Mouse (Mus musculus) heart, embryonic 12.5 days (tissue): ENCODE results near the gene Mid1. TPM values are rescaled to one million over a fixed set of nuclear protein-coding genes. Genes with fewer than 3 reads are reported as not detected.

Experiments used
- ATAC-seq: fragments of 200-750 bp; cut with Nextera tagmentation; 2 replicates; pipeline ENCODE4 v1.8.0; 2017; ENCODE audit warnings: moderate TSS enrichment, moderate library complexity; ENCODE audit not compliant: insufficient number of reproducible peaks, low FRiP score
- H3K27ac ChIP-seq: fragments of 300-500 bp; sonication (generic); 2 replicates; pipeline ENCODE4 v1.5.1; 2016; ENCODE audit warnings: mild to moderate bottlenecking, moderate library complexity; ENCODE audit not compliant: poor library complexity, severe bottlenecking
- H3K27me3 ChIP-seq: fragments of 300-500 bp; sonication (generic); replicated peaks from 2 replicates; pipeline ENCODE4 v1.6.1; 2016; ENCODE audit warnings: mild to moderate bottlenecking, moderate library complexity
- H3K36me3 ChIP-seq: fragments of 300-500 bp; sonication (generic); 2 replicates; pipeline ENCODE4 v1.6.1; 2016; ENCODE audit warnings: mild to moderate bottlenecking, moderate library complexity
- H3K4me1 ChIP-seq: fragments of 300-500 bp; sonication (generic); replicated peaks from 2 replicates; pipeline ENCODE4 v1.6.1; 2016; ENCODE audit warnings: mild to moderate bottlenecking
- H3K4me2 ChIP-seq: fragments of 300-500 bp; sonication (generic); 2 replicates; pipeline ENCODE4 v1.6.1; 2016; ENCODE audit warnings: mild to moderate bottlenecking, moderate library complexity
- H3K4me3 ChIP-seq: fragments of 300-500 bp; sonication (generic); 2 replicates; pipeline ENCODE4 v1.5.1; 2016; ENCODE audit warnings: mild to moderate bottlenecking
- H3K9ac ChIP-seq: fragments of 300-500 bp; sonication (generic); 2 replicates; pipeline ENCODE4 v1.6.1; 2016; ENCODE audit warnings: mild to moderate bottlenecking, moderate library complexity
- H3K9me3 ChIP-seq: fragments of 300-500 bp; sonication (generic); replicated peaks from 2 replicates; pipeline ENCODE4 v1.6.1; 2016; ENCODE audit warnings: mild to moderate bottlenecking, moderate library complexity
- WGBS: fragments of 180-500 bp; shearing (Covaris S2); methylation state at CpG from one replicate; pipeline ENCODE4 v1.1.7; 2016; 5-methylcytosine and 5-hydroxymethylcytosine counted together
- polyA plus RNA-seq: library from polyadenylated mRNA; unstranded; fragments of >200 nt; fragmentation: Nextera tagmentation; extraction: Ambion mirVana; gene quantifications from 2 replicates; pipeline ENCODE4 v1.2.1, GENCODE M21; 2016

The Mid1 gene
- 7.7 TPM in 2 replicates for polyA plus RNA-seq

- no peaks in the 10 kb centered on the region for H3K9me3 ChIP-seq
- no peaks in the 10 kb centered on the region; the same call in 1 of the 2 replicates for H3K4me1 ChIP-seq
- H3K27ac ChIP-seq = no peak within 1 kb of the TSS
- ATAC-seq = 0 out of 2 replicates have a peak, but pooled peaks have one; percentile 45
- H3K4me2 ChIP-seq = peak within 1 kb of the TSS; percentile 60
- 16% methylated on average over 10 of the region's 10 CpGs for WGBS
- no peaks in the 10 kb centered on the region for H3K36me3 ChIP-seq
- H3K9ac ChIP-seq = no peak within 1 kb of the TSS; the same call in 1 of the 2 replicates
- H3K4me3 ChIP-seq = peak within 1 kb of the TSS; percentile 52
- H3K27me3 ChIP-seq = no peaks in the 10 kb centered on the region
Measured at GRCm38 (mm10) chrX:169685131-169685530, at the start of gene Mid1. Gene Mid1, plus strand, starts transcription at chrX:169685199.

GRCm38 (mm10) chrX:169673056-169673455, 11.9 kb upstream of the Mid1 start:
- H3K9me3 ChIP-seq = no peaks in the 10 kb centered on the region
- H3K27me3 ChIP-seq = no peaks in the 10 kb centered on the region
- H3K4me2 ChIP-seq = no peak overlapping the region
- no peak overlapping the region for H3K4me3 ChIP-seq
- H3K36me3 ChIP-seq = no peaks in the 10 kb centered on the region
- no peak overlapping the region for H3K27ac ChIP-seq
- ATAC-seq = no peak
- H3K4me1 ChIP-seq = no peaks in the 10 kb centered on the region
- no peak overlapping the region for H3K9ac ChIP-seq

DNA sequence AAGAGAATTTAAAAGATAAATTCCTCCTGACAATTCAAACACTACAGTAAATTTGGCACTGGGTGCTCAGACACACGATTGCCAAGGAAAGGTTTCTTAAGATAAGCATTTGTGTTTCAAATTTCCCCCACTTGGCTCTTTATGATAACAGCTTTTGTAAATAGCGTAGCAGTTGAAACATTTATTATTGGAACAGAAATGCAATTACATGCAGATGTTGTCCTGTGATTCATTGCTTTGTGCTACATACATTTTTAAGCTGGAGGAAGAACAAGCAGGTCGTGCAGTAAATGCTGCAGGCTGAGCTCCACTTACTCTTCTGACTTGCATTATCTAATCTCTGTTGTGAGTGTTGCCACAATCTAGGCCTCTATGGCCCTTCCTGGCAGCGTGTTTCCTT, 8.7 kb upstream of the Mid1 start:
- H3K4me1 ChIP-seq = no peaks in the 10 kb centered on the region
- ATAC-seq = no peak
- WGBS = 26% methylated on average over 4 of the region's 4 CpGs

DNA sequence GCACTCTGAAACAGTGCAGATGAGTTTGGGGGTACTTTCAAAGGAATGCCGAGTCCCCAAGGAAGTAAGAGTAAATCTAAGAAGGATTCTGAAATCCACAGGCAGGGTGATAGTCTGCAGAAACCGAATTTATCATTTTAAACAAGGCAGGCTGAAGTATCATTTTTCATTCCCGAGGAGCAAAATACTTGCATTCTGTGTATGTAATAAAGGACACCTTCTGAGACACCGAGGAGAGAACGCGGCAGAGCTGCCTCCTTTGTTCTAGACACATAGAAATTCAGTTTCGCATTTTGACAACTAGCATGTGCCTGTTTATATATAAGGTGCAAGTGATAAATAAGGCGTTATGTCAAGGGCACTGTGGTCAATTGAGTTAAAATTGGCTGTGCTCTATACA, 732 bp downstream of the Mid1 start:
- H3K4me3 ChIP-seq = peak overlapping the region; percentile 52
- peak overlapping the region; percentile 60 for H3K4me2 ChIP-seq
- 40% methylated on average over 8 of the region's 8 CpGs for WGBS
- no peaks in the 10 kb centered on the region for H3K9me3 ChIP-seq
- no peaks in the 10 kb centered on the region for H3K36me3 ChIP-seq
- ATAC-seq = no peak
- no peaks in the 10 kb centered on the region for H3K27me3 ChIP-seq
- H3K4me1 ChIP-seq = no peaks in the 10 kb centered on the region; the same call in 1 of the 2 replicates
- H3K27ac ChIP-seq = no peak overlapping the region
- H3K9ac ChIP-seq = no peak overlapping the region

More for the DNA sequence above, 8.7 kb upstream of the Mid1 start:
- Histone ChIP-seq H3K4me2 (no peak overlapping the region), H3K4me3 (no peak overlapping the region), H3K27ac (no peak overlapping the region), H3K9ac (no peak overlapping the region), H3K36me3 (no peaks in the 10 kb centered on the region), H3K27me3 (no peaks in the 10 kb centered on the region), H3K9me3 (no peaks in the 10 kb centered on the region)

GRCm38 (mm10) chrX:169691217-169691616, 6.2 kb downstream of the Mid1 start:
- H3K4me2 ChIP-seq = no peak overlapping the region
- WGBS = 68% methylated on average over 2 of the region's 2 CpGs
- no peak for ATAC-seq
- no peaks in the 10 kb centered on the region for H3K27me3 ChIP-seq
- no peak overlapping the region for H3K9ac ChIP-seq
- no peaks in the 10 kb centered on the region; the same call in 1 of the 2 replicates for H3K4me1 ChIP-seq
- H3K9me3 ChIP-seq = no peaks in the 10 kb centered on the region
- no peaks in the 10 kb centered on the region for H3K36me3 ChIP-seq
- no peak overlapping the region for H3K4me3 ChIP-seq
- no peak overlapping the region for H3K27ac ChIP-seq

DNA sequence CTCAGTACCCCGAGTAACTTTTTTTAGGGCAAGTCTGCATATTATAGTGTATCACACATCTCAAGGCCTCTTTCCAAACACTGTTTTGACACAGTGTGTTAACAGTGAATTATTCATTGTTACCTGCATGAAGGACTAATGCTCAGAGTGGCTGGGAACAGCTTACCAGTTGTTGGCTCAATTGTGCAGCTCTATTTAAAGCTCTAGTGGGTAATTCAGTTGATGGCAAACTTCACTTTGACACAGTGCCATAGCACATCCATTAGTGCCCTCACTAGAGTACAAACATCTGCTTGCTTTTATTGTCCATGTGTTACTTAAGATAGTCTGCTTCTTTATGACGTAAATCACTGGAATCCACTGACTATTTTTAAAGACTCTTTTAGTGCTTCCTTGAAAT, 6.7 kb downstream of the Mid1 start:
- no peak overlapping the region for H3K4me2 ChIP-seq
- H3K27me3 ChIP-seq = no peaks in the 10 kb centered on the region
- H3K36me3 ChIP-seq = no peaks in the 10 kb centered on the region
- H3K9ac ChIP-seq = no peak overlapping the region
- 48% methylated on average over 2 of the region's 2 CpGs for WGBS
- no peak for ATAC-seq
- no peaks in the 10 kb centered on the region; the same call in 1 of the 2 replicates for H3K4me1 ChIP-seq
- no peaks in the 10 kb centered on the region for H3K9me3 ChIP-seq
- peak overlapping the region; percentile 43; the same call in 1 of the 2 replicates for H3K27ac ChIP-seq
- H3K4me3 ChIP-seq = no peak overlapping the region

- 48% methylated on average over 6 of the region's 6 CpGs for WGBS
- no peak overlapping the region for H3K4me2 ChIP-seq
Measured at GRCm38 (mm10) chrX:169692225-169692909, 7.4 kb downstream of the Mid1 start.

DNA sequence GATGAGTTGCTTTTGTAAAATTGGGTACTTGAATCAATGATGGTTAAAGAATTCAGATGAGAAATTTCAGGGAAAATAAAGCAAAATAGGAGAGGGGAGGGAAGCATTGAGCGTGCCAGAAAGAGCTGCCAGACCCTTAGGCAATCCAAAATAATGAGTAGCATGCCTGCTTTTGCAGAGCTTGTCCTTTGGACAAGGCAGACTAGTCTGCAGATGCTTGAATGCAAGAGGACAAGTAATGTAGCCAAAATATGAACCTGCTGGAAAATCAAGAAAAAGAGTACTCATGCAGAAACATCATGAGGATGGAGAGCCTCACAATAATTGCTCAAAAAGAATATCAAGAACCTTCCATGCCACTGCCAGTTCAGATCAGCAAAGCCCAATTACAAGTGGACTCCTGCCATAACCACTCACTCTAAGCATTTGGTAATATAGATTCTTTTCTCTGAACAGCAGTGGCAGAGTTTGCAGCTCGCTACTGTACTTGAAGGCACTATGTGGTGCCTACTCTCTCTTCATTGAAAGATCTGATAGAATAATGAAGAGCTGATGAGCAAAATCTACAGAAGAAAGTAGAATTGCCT, 19.1 kb downstream of the Mid1 start:
- Histone ChIP-seq H3K27me3 (no peaks in the 10 kb centered on the region), H3K9ac (no peak overlapping the region), H3K4me1 (no peaks in the 10 kb centered on the region), H3K4me2 (no peak overlapping the region), H3K9me3 (no peaks in the 10 kb centered on the region), H3K36me3 (no peaks in the 10 kb centered on the region), H3K27ac (no peak overlapping the region), H3K4me3 (no peak overlapping the region)
- 76% methylated on average over 2 of the region's 2 CpGs for WGBS
- ATAC-seq = no peak

More at GRCm38 (mm10) chrX:169692225-169692909, 7.4 kb downstream of the Mid1 start:
- Histone ChIP-seq H3K27me3 (no peaks in the 10 kb centered on the region), H3K4me3 (no peak overlapping the region), H3K9me3 (no peaks in the 10 kb centered on the region), H3K36me3 (no peaks in the 10 kb centered on the region), H3K9ac (no peak overlapping the region), H3K4me1 (no peaks in the 10 kb centered on the region; the same call in 1 of the 2 replicates), H3K27ac (peak overlapping the region; percentile 57)
- ATAC-seq = peak; percentile 55; the same call in 1 of the 2 replicates

DNA sequence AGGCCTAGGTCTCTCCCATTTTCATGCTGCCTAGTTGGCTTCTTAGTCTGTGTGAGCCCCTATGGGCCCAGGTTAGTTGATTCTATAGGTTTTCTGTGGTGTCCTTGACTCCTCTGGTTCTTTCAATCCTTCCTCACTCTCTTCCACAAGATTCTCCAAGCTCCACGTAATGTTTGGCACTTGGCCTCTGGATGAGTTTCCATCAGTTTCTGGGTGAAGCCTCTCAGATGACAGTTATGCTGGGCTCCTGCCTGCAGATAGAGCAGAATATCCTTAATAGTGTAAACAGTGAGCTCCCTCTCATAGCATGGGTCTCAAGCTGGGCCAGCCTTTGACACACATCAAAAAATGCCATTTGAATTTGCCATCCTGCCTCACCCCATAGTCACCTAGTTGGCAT, 38.5 kb downstream of the Mid1 start:
- 75% methylated on average over 1 of the region's 1 CpGs for WGBS
- Histone ChIP-seq H3K9me3 (no peaks in the 10 kb centered on the region), H3K4me1 (no peaks in the 10 kb centered on the region), H3K27ac (no peak overlapping the region), H3K9ac (no peak overlapping the region), H3K36me3 (no peaks in the 10 kb centered on the region), H3K27me3 (no peaks in the 10 kb centered on the region), H3K4me2 (no peak overlapping the region), H3K4me3 (no peak overlapping the region)
- ATAC-seq = no peak

DNA sequence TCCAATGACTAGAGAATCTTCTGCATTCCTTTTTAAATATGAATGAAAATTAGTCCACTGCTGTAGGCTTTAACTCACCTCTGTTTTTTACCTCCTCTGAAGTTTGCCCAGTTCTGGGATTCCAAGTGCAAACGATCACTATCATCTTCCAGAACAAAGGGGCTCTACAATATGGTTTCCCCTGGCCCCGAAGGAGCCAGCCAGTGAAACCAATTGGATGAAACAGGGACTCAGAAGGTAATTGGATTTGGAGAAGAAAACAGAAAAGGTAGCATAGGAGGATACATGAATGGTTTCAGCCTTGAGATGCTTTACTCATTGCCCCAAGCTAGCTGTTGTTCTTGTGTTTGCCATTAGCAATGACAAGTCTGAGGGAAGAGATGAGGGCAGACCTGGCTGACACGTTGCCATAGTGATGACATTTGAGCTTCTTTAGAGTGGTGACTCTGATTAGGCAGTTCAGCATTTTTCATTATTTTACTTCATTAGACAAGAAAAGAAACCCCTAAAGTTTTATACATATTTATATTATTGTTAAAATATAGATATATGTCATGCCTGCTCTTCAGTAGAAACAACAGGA, 50.5 kb downstream of the Mid1 start:
- Histone ChIP-seq H3K9me3 (no peaks in the 10 kb centered on the region), H3K27ac (no peak overlapping the region), H3K36me3 (no peaks in the 10 kb centered on the region), H3K4me2 (no peak overlapping the region), H3K4me3 (no peak overlapping the region), H3K4me1 (no peaks in the 10 kb centered on the region), H3K9ac (no peak overlapping the region), H3K27me3 (no peaks in the 10 kb centered on the region)
- WGBS = 68% methylated on average over 3 of the region's 3 CpGs
- ATAC-seq = no peak

- H3K4me2 ChIP-seq = no peak overlapping the region
- no peak overlapping the region; the same call in 1 of the 2 replicates for H3K27ac ChIP-seq
- H3K9me3 ChIP-seq = no peaks in the 10 kb centered on the region
- H3K9ac ChIP-seq = no peak overlapping the region
- 56% methylated on average over 3 of the region's 3 CpGs for WGBS
- H3K27me3 ChIP-seq = no peaks in the 10 kb centered on the region
- no peaks in the 10 kb centered on the region for H3K36me3 ChIP-seq
- H3K4me3 ChIP-seq = no peak overlapping the region
- peaks cover 3% of the 10 kb centered on the region; the same call in 1 of the 2 replicates for H3K4me1 ChIP-seq
- no peak for ATAC-seq
Measured at GRCm38 (mm10) chrX:169758001-169758400, 73.0 kb downstream of the Mid1 start.
